Mouse (Mus musculus) left cerebral cortex, postnatal 4 days (tissue): Measurements from ENCODE around the gene Prex1. TPM values are rescaled to one million over a fixed set of nuclear protein-coding genes. Genes with fewer than 3 reads are reported as not detected.
"Not testable (repeated sequence)": the region's sequence is repeated elsewhere in the genome, so short reads cannot be mapped to it uniquely, and the experiment has no call there.

Experiments
- DNase-seq: peaks from one replicate; pipeline ENCODE4 v3.0.0-alpha.2; 2022
- intact Hi-C: fragments of 180-260 bp; cut with DNase I; formaldehyde crosslinking; loops from one replicate; pipeline ENCODE4 v1.15.1; 2025
- total RNA-seq, 2 experiments: library from RNA; stranded (reverse); gene quantifications; 2 replicates each; pipeline ENCODE4 v1.2.3; 2021

Gene Prex1
- total RNA-seq, 2 experiments from 2014 or later: 56.7 to 56.9 TPM

- no peak for DNase-seq
- intact Hi-C loops: no loop called here
Measured at GRCm38 (mm10) chr2:166536896-166537295, 176.7 kb downstream of the Prex1 start.

DNA sequence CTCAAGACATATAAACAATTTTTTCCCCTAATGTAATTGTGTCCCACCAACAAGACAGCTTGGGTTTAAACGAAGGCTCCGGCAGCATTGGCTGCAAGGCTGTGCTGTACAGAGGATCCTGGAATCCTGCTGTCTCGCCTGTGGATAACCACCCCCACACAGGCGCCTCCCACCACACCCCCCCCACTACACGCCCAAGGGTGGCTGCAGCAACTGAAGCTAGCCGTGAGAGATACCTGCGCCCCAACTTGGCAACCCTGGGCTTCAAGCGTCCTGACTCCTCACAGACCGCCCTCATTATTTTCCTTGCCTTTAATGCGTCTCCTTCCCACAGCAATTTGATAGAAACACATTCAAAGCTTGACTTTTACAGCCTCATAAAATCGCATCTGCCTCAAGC is 178.1 kb downstream of the Prex1 start:
- DNase-seq: no peak
- intact Hi-C loops: no loop called here

DNA sequence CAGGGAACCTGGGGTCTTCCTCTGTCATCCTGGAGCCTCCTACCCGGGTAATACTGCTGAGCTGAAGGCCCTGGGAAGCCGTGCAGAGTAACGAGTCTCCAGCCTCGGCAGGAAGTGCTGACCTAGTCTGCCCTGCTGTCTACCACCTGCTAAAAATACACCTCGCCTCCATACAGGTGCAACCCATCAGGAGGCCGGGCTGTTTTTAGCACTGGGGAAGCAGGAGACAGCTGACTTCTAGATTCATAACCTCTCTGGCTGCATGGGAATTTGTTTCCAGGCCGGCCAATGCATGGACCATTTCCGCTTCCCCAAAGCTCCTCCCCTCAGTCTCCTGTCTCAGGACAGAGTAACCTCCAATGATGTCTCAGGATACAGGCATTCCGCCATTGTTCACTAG is 187.4 kb downstream of the Prex1 start:
- intact Hi-C loops: no loop called here
- DNase-seq: no peak

DNA sequence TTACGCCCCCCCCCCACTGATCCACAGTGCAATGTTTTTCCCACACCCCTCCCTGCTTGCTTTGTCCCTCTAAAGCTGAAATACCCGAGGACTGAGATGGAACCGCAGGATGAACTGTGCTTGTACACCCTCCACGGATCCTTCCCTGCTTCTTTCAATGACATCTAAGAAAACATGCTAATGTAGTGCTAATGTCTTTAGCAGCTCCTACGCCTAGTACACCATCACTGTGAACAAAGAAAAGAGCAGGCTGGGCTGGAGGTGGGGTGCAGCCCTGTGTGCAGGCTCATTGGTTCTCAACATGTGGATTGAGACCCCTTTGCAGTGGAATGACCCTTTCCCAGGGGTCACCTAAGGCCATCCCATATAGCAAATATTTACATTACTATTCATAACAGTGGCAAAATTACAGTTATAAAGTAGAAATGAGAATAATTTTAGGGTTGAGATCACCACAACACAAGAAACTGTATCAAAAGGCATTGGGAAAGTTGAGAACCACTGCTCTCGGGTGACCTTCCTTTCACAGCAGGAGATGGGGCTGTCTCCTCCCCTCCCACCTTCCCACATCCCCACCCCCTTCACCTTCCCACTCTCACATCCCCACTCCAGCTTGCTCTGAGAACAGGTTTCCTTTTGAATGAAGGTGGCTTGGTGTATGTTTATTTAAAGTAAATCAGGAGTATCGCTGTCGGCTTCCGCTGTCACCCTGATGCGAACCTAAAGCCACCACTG is 190.3 kb downstream of the Prex1 start:
- no peak for DNase-seq
- intact Hi-C loops: no loop called here

GRCm38 (mm10) chr2:166522612-166523120 is 191.0 kb downstream of the Prex1 start:
- DNase-seq: no peak
- intact Hi-C loops: no loop called here

GRCm38 (mm10) chr2:166521878-166522611 is 191.6 kb downstream of the Prex1 start:
- no peak for DNase-seq
- intact Hi-C loops: no loop called here

DNA sequence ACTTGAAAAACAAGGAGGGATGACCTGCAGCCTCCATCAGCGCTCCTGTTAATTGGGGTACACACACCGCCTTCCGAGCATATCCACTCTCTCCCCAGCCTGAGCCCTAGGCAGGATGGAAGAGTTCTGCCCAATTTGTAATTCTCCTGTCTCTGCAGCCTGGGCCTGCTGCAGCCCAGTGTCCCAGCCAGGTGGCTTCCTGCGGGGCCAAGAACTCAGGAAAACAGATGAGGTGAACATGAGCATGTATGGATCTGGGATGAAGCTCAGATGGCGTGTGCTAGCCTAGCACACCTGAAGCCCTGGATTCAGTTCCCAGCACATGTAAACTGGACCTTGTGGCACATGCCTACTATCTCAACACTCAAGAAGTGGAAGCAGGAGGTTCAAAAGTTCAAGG is 192.2 kb downstream of the Prex1 start:
- no peak for DNase-seq
- intact Hi-C loops: no loop called here

DNA sequence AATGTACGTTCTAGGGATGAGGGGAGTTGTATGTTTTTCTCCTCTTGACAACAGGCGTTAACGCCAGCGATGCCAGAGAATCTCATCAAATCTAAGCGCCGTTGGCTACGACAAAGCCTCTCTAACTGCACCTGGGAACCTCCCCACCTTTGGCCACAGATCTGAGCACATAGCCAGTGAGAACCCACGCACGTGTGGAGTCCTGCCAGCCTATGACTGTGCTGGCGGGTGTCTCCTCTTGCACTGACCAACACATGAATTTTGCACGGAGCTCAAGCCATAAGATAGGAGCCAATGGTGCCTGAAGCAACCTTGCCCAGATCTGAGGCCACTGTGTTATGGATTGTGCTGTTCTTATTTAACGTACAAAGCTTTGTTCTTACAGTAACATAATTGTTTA is 193.1 kb downstream of the Prex1 start:
- intact Hi-C loops: no loop called here
- no peak for DNase-seq

- intact Hi-C loops, DNase-seq: not testable (repeated sequence)
Measured at GRCm38 (mm10) chr2:166517392-166518174, 196.0 kb downstream of the Prex1 start.

DNA sequence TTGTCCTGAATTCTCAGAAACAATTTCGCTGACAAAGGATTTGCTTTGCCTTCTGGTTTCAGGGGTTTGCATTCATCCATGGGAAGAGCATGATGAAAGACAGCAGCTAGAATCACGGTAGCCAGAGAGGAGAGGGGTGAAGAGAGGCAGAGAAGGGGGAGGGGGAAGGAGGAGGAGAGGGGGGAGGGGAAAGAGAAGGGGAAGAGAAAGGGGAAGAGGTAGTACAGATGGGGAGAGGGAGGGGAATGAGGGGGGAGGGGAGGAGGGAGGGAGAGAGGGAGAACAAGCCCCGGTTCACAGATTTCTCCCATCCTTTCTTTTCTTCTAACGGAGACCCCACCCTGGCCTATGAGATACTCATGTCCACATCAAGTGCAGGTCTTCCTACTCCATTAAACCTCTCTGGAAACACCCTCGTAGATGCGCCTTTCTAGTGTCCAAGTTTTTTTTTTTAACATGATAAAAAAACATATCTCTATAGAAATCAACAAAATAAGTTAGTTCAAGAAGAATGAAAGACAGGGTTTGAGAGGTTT is 196.7 kb downstream of the Prex1 start:
- no peak for DNase-seq
- intact Hi-C loops: no loop called here

Other genes with a start within 250 kb of the Prex1 start
- gene Trp53rkb, start 78.7 kb upstream of the Prex1 start, total RNA-seq: 10 to 100 TPM in 1 of 2 experiments, 1 to 10 TPM in 1; 7.7 to 12.1 TPM
- gene Arfgef2, start 91.8 kb upstream of the Prex1 start, total RNA-seq: 10 to 100 TPM; 34.4 to 35.3 TPM
- gene Cse1l, start 192.2 kb upstream of the Prex1 start, total RNA-seq: 10 to 100 TPM; 81.4 to 83.7 TPM